Mouse (Mus musculus) hindbrain, embryonic 14.5 days (tissue): Measurements from ENCODE around the gene Cyct. TPM values are rescaled to one million over a fixed set of nuclear protein-coding genes. Genes with fewer than 3 reads are reported as not detected.

ENCODE experiments used
- ATAC-seq: fragments of 200-750 bp; cut with Nextera tagmentation; 2 replicates; pipeline ENCODE4 v1.8.0; 2017; ENCODE audit warnings: moderate number of reproducible peaks, mild to moderate bottlenecking, moderate TSS enrichment, moderate library complexity; ENCODE audit not compliant: low FRiP score
- DNase-seq: peaks from one replicate; pipeline ENCODE4 v3.0.0-alpha.2; 2015; ENCODE audit warnings: low spot score
- H3K27ac ChIP-seq: fragments of 300-500 bp; sonication (generic); 2 replicates; pipeline ENCODE4 v1.5.1; 2014; ENCODE audit warnings: mild to moderate bottlenecking, moderate library complexity
- H3K27me3 ChIP-seq: fragments of 300-500 bp; sonication (generic); 2 replicates; pipeline ENCODE4 v1.6.1; 2014; ENCODE audit warnings: mild to moderate bottlenecking, low read length, mixed read lengths; ENCODE audit not compliant: control insufficient read depth, insufficient read depth
- H3K36me3 ChIP-seq: fragments of 300-500 bp; sonication (generic); replicated peaks from 2 replicates; pipeline ENCODE4 v1.6.1; 2014; ENCODE audit not compliant: control insufficient read depth, insufficient read depth
- H3K4me1 ChIP-seq: fragments of 300-500 bp; sonication (generic); replicated peaks from 2 replicates; pipeline ENCODE4 v1.6.1; 2014; ENCODE audit warnings: antibody characterized with exemption, low read length, mixed read lengths; ENCODE audit not compliant: control insufficient read depth, insufficient read depth
- H3K4me2 ChIP-seq: fragments of 300-500 bp; sonication (generic); replicated peaks from 2 replicates; pipeline ENCODE4 v1.6.1; 2014; ENCODE audit warnings: mild to moderate bottlenecking, moderate library complexity
- H3K4me3 ChIP-seq: fragments of 300-500 bp; sonication (generic); replicated peaks from 2 replicates; pipeline ENCODE4 v1.5.1; 2014; ENCODE audit warnings: mild to moderate bottlenecking, low read length
- H3K9ac ChIP-seq: fragments of 300-500 bp; sonication (generic); 2 replicates; pipeline ENCODE4 v1.6.1; 2014
- H3K9me3 ChIP-seq: fragments of 300-500 bp; sonication (generic); 2 replicates; pipeline ENCODE4 v1.6.1; 2016; ENCODE audit warnings: low read length; ENCODE audit not compliant: control insufficient read depth
- WGBS: fragments of 180-500 bp; shearing (Covaris S2); extraction: QIAGEN DNeasy Blood & Tissue Kit; methylation state at CpG from one replicate; pipeline ENCODE4 v1.1.7; 2014; 5-methylcytosine and 5-hydroxymethylcytosine counted together
- polyA plus RNA-seq: library from polyadenylated mRNA; unstranded; fragments of >200 nt; fragmentation: Nextera tagmentation; extraction: Ambion mirVana; gene quantifications from 2 replicates; pipeline ENCODE4 v1.2.1, GENCODE M21; 2014

The Cyct gene
- polyA plus RNA-seq, 1 experiment from 2014 or later = 0.64 TPM

DNA sequence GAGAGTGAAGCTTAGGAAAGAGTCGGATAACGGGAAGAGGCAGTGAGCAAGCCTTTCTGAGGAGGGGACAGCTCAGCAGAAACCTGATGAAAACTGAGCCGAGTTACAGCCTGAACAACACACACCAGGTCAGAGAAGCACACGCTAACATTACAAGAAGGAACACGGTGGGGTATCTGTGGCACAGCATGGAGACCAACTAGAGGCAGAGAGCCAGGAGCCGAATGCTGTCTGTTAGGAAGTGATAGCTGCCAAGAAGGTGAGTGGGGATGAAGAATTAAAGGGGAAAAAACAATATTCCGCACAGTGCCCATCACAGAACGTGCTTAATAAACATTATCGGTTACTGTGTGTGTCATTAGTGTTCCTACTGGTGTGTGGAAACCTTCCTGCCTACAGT is 18.1 kb downstream of the Cyct start:
- DNase-seq (no peak), ATAC-seq (no peak)
- H3K36me3 ChIP-seq = no peaks in the 10 kb centered on the region
- WGBS = 88% methylated on average over 9 of the region's 9 CpGs
- no peak overlapping the region for H3K9ac ChIP-seq
- no peaks in the 10 kb centered on the region for H3K9me3 ChIP-seq
- no peak overlapping the region for H3K4me3 ChIP-seq
- H3K4me1 ChIP-seq = peaks cover 7% of the 10 kb centered on the region; the same call in 1 of the 2 replicates
- H3K4me2 ChIP-seq = no peak overlapping the region
- peaks cover 10% of the 10 kb centered on the region; the same call in 1 of the 2 replicates for H3K27me3 ChIP-seq
- no peak overlapping the region for H3K27ac ChIP-seq

DNA sequence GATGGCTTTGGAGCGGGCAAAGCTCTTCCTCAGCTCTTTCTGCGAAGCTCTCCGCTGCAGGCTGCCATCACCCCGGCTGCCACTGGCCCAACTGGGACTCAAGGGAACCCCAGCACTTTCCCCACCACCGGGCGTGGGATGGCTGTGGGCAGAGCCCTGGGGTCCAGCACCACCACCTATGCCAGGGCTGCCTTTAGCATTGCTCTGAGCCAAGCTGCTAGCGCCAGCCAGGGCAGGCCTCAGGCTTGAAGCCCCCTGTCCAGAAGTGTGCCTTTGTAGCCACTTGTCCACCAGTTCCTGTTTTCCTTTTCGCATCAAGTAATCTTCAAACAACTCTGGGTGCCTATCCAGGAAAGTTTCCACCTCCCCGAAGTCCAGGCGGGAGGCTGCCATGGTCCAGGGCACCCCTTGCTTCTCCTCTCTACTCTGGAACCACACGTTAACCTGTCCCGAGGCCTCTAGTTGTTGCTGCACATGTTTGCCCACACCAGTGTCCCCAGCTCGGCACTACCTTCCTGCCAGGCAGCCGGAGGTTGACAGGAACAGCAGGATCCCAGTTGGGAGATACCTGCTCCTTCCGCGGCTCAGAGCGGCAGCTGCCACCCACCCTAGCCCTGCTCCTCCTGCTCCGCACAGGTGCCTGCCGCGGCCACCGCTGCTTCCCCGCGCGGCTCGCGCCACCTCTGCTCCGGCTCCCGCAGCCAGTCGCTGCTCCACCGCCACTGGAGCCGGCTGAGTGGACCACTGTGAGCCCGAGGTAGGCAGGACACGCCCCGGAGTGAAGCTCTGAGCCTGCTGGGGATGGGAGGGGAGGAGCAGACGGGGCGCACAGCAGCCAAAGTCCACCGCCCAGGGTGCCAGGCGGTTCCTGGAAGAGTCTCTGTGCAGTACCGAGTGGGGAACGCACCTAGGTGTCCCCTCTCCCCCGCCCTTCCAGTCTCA is 21.8 kb downstream of the Cyct start, which contains the start of gene Pde11a:
Gene Pde11a, minus strand, starts transcription at position 560 of the 942 bp plus-strand sequence.
- H3K27ac ChIP-seq = no peak within 1 kb of the TSS
- DNase-seq (no peak), ATAC-seq (peak; percentile 76; the same call in 1 of the 2 replicates)
- H3K4me2 ChIP-seq = peak within 1 kb of the TSS; percentile 95
- H3K4me1 ChIP-seq = peaks cover 7% of the 10 kb centered on the region; the same call in 1 of the 2 replicates
- 17% methylated on average over 41 of the region's 41 CpGs for WGBS
- H3K4me3 ChIP-seq = peak within 1 kb of the TSS; percentile 43
- H3K9ac ChIP-seq = peak within 1 kb of the TSS; percentile 65
- H3K36me3 ChIP-seq = no peaks in the 10 kb centered on the region
- H3K9me3 ChIP-seq = no peaks in the 10 kb centered on the region
- H3K27me3 ChIP-seq = peaks cover 10% of the 10 kb centered on the region; the same call in 1 of the 2 replicates

DNA sequence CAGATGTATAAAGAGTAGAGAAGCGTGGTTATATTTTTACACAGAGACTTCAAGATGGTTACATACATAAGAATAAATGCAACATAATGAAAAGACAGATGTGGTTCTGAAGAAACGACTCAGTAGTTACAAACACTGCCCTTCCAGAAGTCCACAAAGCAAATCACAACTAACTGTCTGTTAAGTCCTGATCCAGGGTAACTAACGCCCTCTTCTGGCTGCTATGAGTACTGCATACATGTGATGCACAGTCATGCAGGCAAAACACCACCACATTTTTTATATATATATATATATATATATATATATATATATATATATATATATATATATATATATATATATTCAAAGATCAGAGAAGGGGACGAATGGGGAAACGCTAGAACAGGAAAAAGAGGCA is 25.7 kb downstream of the Cyct start:
- no peaks in the 10 kb centered on the region for H3K36me3 ChIP-seq
- H3K4me1 ChIP-seq = peaks cover 7% of the 10 kb centered on the region; the same call in 1 of the 2 replicates
- ATAC-seq = no peak
- H3K9ac ChIP-seq = no peak overlapping the region
- H3K4me3 ChIP-seq = no peak overlapping the region
- DNase-seq = no peak
- H3K27ac ChIP-seq = no peak overlapping the region
- WGBS = 81% methylated on average over 5 of the region's 5 CpGs
- no peak overlapping the region for H3K4me2 ChIP-seq
- H3K9me3 ChIP-seq = no peaks in the 10 kb centered on the region
- H3K27me3 ChIP-seq = peaks cover 10% of the 10 kb centered on the region; the same call in 1 of the 2 replicates

DNA sequence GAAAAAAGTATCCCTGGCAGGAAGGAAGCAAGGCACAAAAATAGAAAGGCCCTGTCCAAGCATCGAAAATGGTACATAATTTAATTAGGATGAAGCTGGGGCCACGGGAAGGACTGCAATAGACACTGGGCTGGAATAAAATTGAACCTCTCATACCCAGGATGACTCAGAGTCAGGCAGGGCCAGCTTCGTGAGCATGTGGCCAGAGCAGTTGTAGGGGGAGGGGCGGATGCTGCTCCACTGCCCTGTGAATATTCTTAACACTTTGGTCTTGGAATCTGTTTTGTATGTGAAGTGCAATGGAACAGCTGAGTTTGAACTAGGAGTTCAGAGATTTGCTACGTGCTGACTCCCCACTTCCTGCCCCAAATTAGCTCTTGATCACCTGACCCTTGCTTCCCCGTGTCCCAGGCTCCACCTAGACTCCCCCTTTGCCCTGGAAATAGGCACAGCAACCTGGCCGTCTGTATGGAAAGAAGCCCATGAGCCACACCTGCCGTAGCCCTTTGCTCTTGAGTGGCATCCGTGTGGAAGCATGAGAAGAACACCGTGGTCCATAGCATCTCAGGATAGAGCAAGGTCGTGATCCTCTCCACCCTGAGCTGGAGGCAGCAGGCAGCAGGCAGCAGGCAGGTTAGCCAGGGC is 28.0 kb downstream of the Cyct start:
- Histone ChIP-seq H3K9me3 (no peaks in the 10 kb centered on the region), H3K9ac (no peak overlapping the region), H3K4me3 (no peak overlapping the region), H3K4me1 (no peaks in the 10 kb centered on the region), H3K27me3 (no peaks in the 10 kb centered on the region), H3K27ac (no peak overlapping the region), H3K36me3 (no peaks in the 10 kb centered on the region), H3K4me2 (no peak overlapping the region)
- 76% methylated on average over 11 of the region's 11 CpGs for WGBS
- no peak for DNase-seq
- ATAC-seq = no peak

DNA sequence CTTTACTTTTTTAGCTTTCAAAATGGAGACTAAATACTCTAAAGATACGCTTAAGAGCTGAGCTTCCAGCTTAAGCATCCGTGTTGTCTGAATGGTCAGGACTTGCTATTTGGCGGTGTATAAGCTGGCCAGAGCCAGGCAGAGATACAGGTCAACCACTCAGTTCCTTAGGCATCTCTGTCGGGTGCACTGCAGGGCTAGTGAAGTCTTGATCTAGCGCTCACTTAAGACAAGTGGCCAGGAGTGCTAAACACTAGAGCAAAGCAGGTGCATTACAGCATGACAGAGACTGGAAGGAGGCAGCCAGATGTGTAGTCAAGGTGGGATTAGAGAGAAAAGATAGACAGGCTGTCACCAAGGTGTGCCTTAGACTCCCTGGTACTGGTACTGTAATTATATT is 30.2 kb downstream of the Cyct start:
- Histone ChIP-seq H3K27me3 (no peaks in the 10 kb centered on the region), H3K27ac (no peak overlapping the region), H3K4me3 (no peak overlapping the region), H3K9me3 (no peaks in the 10 kb centered on the region), H3K4me2 (no peak overlapping the region), H3K4me1 (no peaks in the 10 kb centered on the region), H3K9ac (no peak overlapping the region), H3K36me3 (no peaks in the 10 kb centered on the region)
- DNase-seq (no peak), ATAC-seq (no peak)
- WGBS = 88% methylated on average over 5 of the region's 5 CpGs

DNA sequence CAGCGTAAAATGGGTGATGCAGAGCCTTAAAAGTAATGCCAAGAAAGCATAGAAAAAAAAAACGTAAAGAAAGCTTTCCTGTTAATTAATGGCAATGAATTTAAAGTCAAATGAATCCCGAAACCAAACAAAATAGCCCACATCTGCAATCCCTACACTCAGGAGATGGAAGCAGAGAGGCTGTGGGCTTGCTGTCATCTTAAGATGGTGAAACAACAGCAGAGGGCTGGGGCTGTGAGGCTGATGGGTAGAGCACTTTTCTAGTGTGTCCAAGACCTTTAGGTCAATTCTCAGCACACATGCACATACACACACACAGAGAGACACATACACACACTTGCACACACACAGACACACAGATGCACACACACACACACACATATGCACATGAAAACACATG is 34.1 kb downstream of the Cyct start:
- H3K9me3 ChIP-seq = no peaks in the 10 kb centered on the region
- no peak overlapping the region for H3K4me2 ChIP-seq
- no peaks in the 10 kb centered on the region for H3K4me1 ChIP-seq
- no peak overlapping the region for H3K27ac ChIP-seq
- no peak overlapping the region for H3K9ac ChIP-seq
- no peaks in the 10 kb centered on the region for H3K27me3 ChIP-seq
- H3K4me3 ChIP-seq = no peak overlapping the region
- ATAC-seq = no peak
- no peaks in the 10 kb centered on the region for H3K36me3 ChIP-seq
- WGBS = 94% methylated on average over 3 of the region's 3 CpGs
- no peak for DNase-seq

DNA sequence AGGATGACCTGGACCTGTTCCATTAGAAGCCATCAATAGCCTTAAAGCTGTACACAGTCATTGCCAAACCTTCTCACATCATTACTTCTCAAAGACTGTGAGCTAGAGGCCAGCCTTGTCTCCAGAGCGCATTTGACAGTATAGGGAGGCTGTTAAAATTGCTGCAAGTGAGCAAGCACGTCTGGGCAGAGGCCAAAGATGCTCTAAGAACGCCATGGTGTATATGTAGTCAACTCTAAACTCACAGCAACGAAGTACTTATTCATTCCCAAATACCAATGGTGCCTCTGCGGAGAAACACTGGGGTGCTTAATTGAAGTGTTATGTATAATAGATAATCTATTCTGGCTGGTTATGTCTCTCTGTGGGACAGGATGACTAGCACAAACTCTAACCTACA is 35.8 kb downstream of the Cyct start:
- H3K9ac ChIP-seq = no peak overlapping the region
- no peak for ATAC-seq
- WGBS = 80% methylated on average over 5 of the region's 5 CpGs
- H3K27me3 ChIP-seq = no peaks in the 10 kb centered on the region
- H3K4me1 ChIP-seq = no peaks in the 10 kb centered on the region
- H3K4me2 ChIP-seq = no peak overlapping the region
- no peaks in the 10 kb centered on the region for H3K9me3 ChIP-seq
- H3K27ac ChIP-seq = no peak overlapping the region
- no peak overlapping the region for H3K4me3 ChIP-seq
- no peak for DNase-seq
- no peaks in the 10 kb centered on the region for H3K36me3 ChIP-seq

DNA sequence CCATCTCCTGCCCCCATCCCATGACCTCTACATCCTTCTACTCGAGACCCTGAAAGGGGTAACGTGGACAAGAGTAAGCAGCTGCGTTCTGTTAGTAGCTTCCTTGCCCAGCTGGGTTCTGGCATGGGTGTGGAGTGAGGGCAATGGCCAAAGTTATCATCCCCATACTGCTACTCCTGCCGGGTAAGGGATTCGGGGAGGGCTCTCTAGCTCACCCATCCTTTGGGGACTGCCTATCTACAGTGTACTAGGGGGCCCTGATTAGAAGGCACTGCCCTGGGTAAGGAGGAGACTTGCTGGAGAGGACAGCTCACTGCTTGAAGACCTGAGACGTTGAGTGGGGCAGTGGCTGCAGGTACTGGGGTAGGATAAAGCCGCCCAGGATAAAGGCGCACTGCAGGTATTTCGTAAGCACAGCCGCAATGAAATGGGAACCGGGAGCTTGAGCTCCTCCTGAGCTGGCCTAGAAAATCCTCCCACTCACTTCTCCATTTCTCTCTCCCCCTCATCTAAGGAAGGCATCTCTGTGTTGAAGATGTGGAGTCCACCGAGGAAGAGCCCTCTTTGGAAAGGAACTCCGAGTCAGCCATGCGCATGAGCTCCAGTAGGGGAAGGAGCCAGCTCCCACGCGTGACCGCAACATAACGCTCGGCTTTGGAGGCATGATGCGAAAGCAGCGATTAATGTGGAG is 36.9 kb downstream of the Cyct start:
- Histone ChIP-seq H3K27me3 (no peaks in the 10 kb centered on the region), H3K27ac (no peak overlapping the region), H3K4me2 (no peak overlapping the region), H3K36me3 (no peaks in the 10 kb centered on the region), H3K4me1 (no peaks in the 10 kb centered on the region), H3K9ac (no peak overlapping the region), H3K9me3 (no peaks in the 10 kb centered on the region), H3K4me3 (no peak overlapping the region)
- no peak for DNase-seq
- 88% methylated on average over 21 of the region's 21 CpGs for WGBS
- ATAC-seq = no peak

DNA sequence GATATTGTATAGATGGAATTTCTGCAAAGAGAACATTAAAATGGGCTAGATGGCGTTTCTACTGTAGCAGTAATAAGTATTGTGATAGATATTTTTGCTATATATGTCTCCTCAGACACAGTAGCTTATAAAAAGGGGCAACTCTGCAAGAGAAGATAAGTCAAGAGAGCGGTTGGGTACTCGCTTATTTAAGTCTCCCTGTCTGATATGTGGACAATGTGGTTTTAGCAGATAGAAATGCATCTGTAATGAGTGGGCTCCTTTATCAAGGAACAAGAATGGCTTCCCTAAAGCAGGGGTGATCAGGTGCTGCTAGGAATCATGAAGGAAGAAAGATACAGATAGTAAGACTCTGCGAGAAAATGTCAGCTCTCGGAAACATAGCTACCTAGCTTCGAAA is 39.9 kb downstream of the Cyct start:
- H3K9ac ChIP-seq = no peak overlapping the region
- DNase-seq (no peak), ATAC-seq (no peak)
- no peak overlapping the region for H3K4me3 ChIP-seq
- no peaks in the 10 kb centered on the region for H3K27me3 ChIP-seq
- 90% methylated on average over 6 of the region's 6 CpGs for WGBS
- no peaks in the 10 kb centered on the region for H3K9me3 ChIP-seq
- H3K27ac ChIP-seq = no peak overlapping the region
- no peaks in the 10 kb centered on the region for H3K36me3 ChIP-seq
- H3K4me1 ChIP-seq = no peaks in the 10 kb centered on the region
- no peak overlapping the region for H3K4me2 ChIP-seq
